Comparison of ENCODE assay signal across 21 mouse cellular contexts in the genomic region with DNA sequence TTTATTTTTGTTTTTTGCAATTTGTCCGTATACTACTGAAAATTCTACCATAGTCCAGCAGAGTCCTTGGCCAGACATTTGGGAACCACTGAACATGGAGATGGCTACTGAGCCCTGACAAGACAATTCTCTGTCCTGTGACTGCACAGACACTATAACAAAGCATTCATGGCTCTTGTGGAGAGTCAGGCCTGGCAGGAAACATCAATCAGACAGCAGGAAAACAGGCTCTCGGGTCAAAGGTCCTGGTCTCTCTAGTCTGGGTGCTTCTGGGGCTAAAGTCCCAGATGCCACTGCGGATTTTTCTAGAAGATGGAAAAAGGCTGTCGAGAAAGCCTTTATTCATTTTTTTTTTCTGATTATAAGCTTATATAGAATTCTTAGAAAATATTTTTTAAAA. TPM values are rescaled to one million over a fixed set of nuclear protein-coding genes. Genes with fewer than 3 reads are reported as not detected.
DNase-seq lines count a peak whose midpoint lies in the region; ATAC-seq and TF ChIP-seq lines count a peak whose summit lies in the region.
"Had no signal": no experiment of that assay in that cellular context is flagged by ENCODE, and none has a peak within 500 bp of the region (broad histone marks: within the 10 kb centered on the region; RNA-seq: fewer than 3 reads in every experiment).

No protein-coding gene starts in this region.

- TF ChIP-seq POLR2A in kidney, adult 2 months (IDR thresholded peaks at IDR 0.05; ENCODE audit: low read depth, low read length): no peak

- peaks cover 11% of the 10 kb centered on the region; the same call in 1 of the 2 replicates for H3K4me1 ChIP-seq in kidney, adult 2 months (ENCODE audit: control insufficient read depth, insufficient read depth, low read length)
- peaks cover 19% of the 10 kb centered on the region for H3K4me1 ChIP-seq in kidney, embryonic 15.5 days
- peaks cover 43% of the 10 kb centered on the region for H3K4me1 ChIP-seq in neural tube, embryonic 15.5 days

- H3K27ac ChIP-seq in kidney, adult 2 months (ENCODE audit: insufficient read depth, low read depth, low read length): no peak overlapping the region
- no peak overlapping the region for H3K27ac ChIP-seq in kidney, embryonic 15.5 days
- H3K27ac ChIP-seq in neural tube, embryonic 15.5 days (replicated peaks): no peak overlapping the region
- H3K27ac ChIP-seq: embryonic facial prominence, embryonic 12.5 days; forebrain, embryonic 15.5 days; liver, embryonic 13.5 days; stomach, embryonic 15.5 days had no signal

- no peak overlapping the region for H3K9ac ChIP-seq in kidney, embryonic 15.5 days
- H3K9ac ChIP-seq in neural tube, embryonic 15.5 days (replicated peaks): no peak overlapping the region
- H3K9ac ChIP-seq: embryonic facial prominence, embryonic 12.5 days; forebrain, embryonic 15.5 days; liver, embryonic 13.5 days; stomach, embryonic 15.5 days had no signal

- H3K36me3 ChIP-seq in kidney, adult 2 months (ENCODE audit: control insufficient read depth, insufficient read depth, low read length): no peaks in the 10 kb centered on the region
- H3K36me3 ChIP-seq in kidney, embryonic 15.5 days: peaks cover under 1% of the 10 kb centered on the region; the same call in 1 of the 2 replicates
- no peaks in the 10 kb centered on the region for H3K36me3 ChIP-seq in neural tube, embryonic 15.5 days
- H3K36me3 ChIP-seq: embryonic facial prominence, embryonic 12.5 days; forebrain, embryonic 15.5 days; stomach, embryonic 15.5 days had no signal

- no peak overlapping the region for H3K4me2 ChIP-seq in kidney, embryonic 15.5 days
- no peak overlapping the region for H3K4me2 ChIP-seq in neural tube, embryonic 15.5 days
- H3K4me2 ChIP-seq: embryonic facial prominence, embryonic 12.5 days; forebrain, embryonic 15.5 days; heart, embryonic 11.5 days; liver, embryonic 13.5 days; stomach, embryonic 15.5 days had no signal

- TF ChIP-seq CTCF in kidney, adult 2 months (conservative IDR thresholded peaks at IDR 0.05; ENCODE audit: insufficient read depth, insufficient read length, low read depth, low read length): no peak

- DNase-seq in kidney, adult 2 months: peak; percentile 87
- peak; percentile 51 for DNase-seq in neural tube, embryonic 10.5 days (ENCODE audit: extremely low spot score, low spot score)
- peak; percentile 83 for DNase-seq in kidney, adult 9 months
- DNase-seq in yolk sac, embryonic 10.5 days (ENCODE audit: low spot score): peak; percentile 61
- DNase-seq in layer of hippocampus, adult 9-11 months: no peak
- no peak for DNase-seq in adrenal gland, postnatal 4 days (ENCODE audit: low spot score in 2 of 2)
- DNase-seq: cerebellum, postnatal 10 days; heart, postnatal 14 days; layer of hippocampus, postnatal 36 days; liver, embryonic 13.5 days; right cerebral cortex, adult 18-20 months; thymus, adult 2 months had no signal

- 45% methylated on average over 4 of the region's 4 CpGs for WGBS in kidney, adult 2 months
- WGBS in kidney, embryonic 15.5 days: 46% methylated on average over 4 of the region's 4 CpGs
- 24% methylated on average over 4 of the region's 4 CpGs for WGBS in neural tube, embryonic 15.5 days

- no peaks in the 10 kb centered on the region for H3K27me3 ChIP-seq in kidney, adult 2 months (replicated peaks; ENCODE audit: control insufficient read depth, insufficient read depth, low read length)
- H3K27me3 ChIP-seq in kidney, embryonic 15.5 days: no peaks in the 10 kb centered on the region
- no peaks in the 10 kb centered on the region for H3K27me3 ChIP-seq in neural tube, embryonic 15.5 days (replicated peaks)
- H3K27me3 ChIP-seq: embryonic facial prominence, embryonic 12.5 days; forebrain, embryonic 15.5 days; stomach, embryonic 15.5 days had no signal

- no peaks in the 10 kb centered on the region for H3K9me3 ChIP-seq in kidney, embryonic 15.5 days (replicated peaks)
- no peaks in the 10 kb centered on the region for H3K9me3 ChIP-seq in neural tube, embryonic 15.5 days (replicated peaks)
- H3K9me3 ChIP-seq: embryonic facial prominence, embryonic 12.5 days; forebrain, embryonic 15.5 days; liver, embryonic 13.5 days; stomach, embryonic 15.5 days had no signal

- ATAC-seq in kidney, embryonic 15.5 days (replicated peaks; ENCODE audit: low FRiP score): no peak
- ATAC-seq in neural tube, embryonic 15.5 days (ENCODE audit: low FRiP score): no peak
- ATAC-seq: forebrain, embryonic 15.5 days; hindbrain, embryonic 16.5 days; lung, postnatal 0 days had no signal

- no peak overlapping the region for H3K4me3 ChIP-seq in kidney, adult 2 months (ENCODE audit: insufficient read depth, low read depth, low read length)
- H3K4me3 ChIP-seq in kidney, embryonic 15.5 days (replicated peaks): no peak overlapping the region
- no peak overlapping the region for H3K4me3 ChIP-seq in neural tube, embryonic 15.5 days (replicated peaks)
- H3K4me3 ChIP-seq: embryonic facial prominence, embryonic 12.5 days; forebrain, embryonic 15.5 days; liver, embryonic 13.5 days; megakaryocyte, embryonic 14.5 days; stomach, embryonic 15.5 days had no signal

RNA-seq across cellular contexts. Expression of gene Pdia5, which starts 3.6 kb away (rescaled TPM):
- polyA plus RNA-seq in kidney, adult 2 months (2012; rRNA removed): 15.4 and 15.6 TPM in 2 replicates
- 49.4 and 52.8 TPM in 2 replicates for polyA plus RNA-seq in kidney, embryonic 15.5 days (2015; fragmentation: Nextera tagmentation; extraction: Ambion mirVana)
- polyA plus RNA-seq in neural tube, embryonic 15.5 days (2015; fragmentation: Nextera tagmentation; extraction: Ambion mirVana): 15.2 and 19.6 TPM in 2 replicates
- 10 to 100 TPM; 23.0 to 27.5 TPM for total RNA-seq in adrenal gland, postnatal 4 days (2021)

RNA-seq across cellular contexts. Expression of gene Sema5b, which starts 53.9 kb away (rescaled TPM):
- polyA plus RNA-seq in kidney, adult 2 months (2012; rRNA removed): 1.4 and 1.9 TPM in 2 replicates
- 6.2 and 6.8 TPM in 2 replicates for polyA plus RNA-seq in kidney, embryonic 15.5 days (2015; fragmentation: Nextera tagmentation; extraction: Ambion mirVana)
- polyA plus RNA-seq in neural tube, embryonic 15.5 days (2015; fragmentation: Nextera tagmentation; extraction: Ambion mirVana): 16.9 and 17.2 TPM in 2 replicates
- 10 to 100 TPM; 11.1 to 11.7 TPM for total RNA-seq in adrenal gland, postnatal 4 days (2021)

Comparison
In these comparisons a context has a peak if more than half of its experiments do, and no peak if none do; other contexts are left out.
1. DNase-seq: peak in kidney, adult 2 months (single experiment), neural tube, embryonic 10.5 days (single experiment), kidney, adult 9 months (single experiment) and yolk sac, embryonic 10.5 days (single experiment); none in layer of hippocampus, adult 9-11 months (single experiment) and adrenal gland, postnatal 4 days (0 of 2).